Mouse (Mus musculus) neural tube, embryonic 11.5 days (tissue): ENCODE measurements at regions not wholly inside any gene's neighbourhood (a gene's known extent, or its start where the extent isn't known, plus 50 kb on each side); places are given as distances from the start of the nearest gene placed in this dataset. TPM values are rescaled to one million over a fixed set of nuclear protein-coding genes. Genes with fewer than 3 reads are reported as not detected.

Source experiments
- ATAC-seq: fragments of 200-750 bp; cut with Nextera tagmentation; 2 replicates; pipeline ENCODE4 v1.8.0; 2017; ENCODE audit warnings: moderate number of reproducible peaks, mild to moderate bottlenecking, moderate TSS enrichment, moderate library complexity; ENCODE audit not compliant: insufficient read depth, low FRiP score, low TSS enrichment
- DNase-seq: peaks from one replicate; pipeline ENCODE4 v3.0.0-alpha.2; 2015; ENCODE audit warnings: low spot score
- H3K27ac ChIP-seq: fragments of 300-500 bp; sonication (generic); 2 replicates; pipeline ENCODE4 v1.5.1; 2014; ENCODE audit warnings: low read depth, mild to moderate bottlenecking, low read length
- H3K27me3 ChIP-seq: fragments of 300-500 bp; sonication (generic); 2 replicates; pipeline ENCODE4 v1.6.1; 2014; ENCODE audit warnings: mild to moderate bottlenecking, low read length, mixed read lengths; ENCODE audit not compliant: control insufficient read depth, insufficient read depth
- H3K36me3 ChIP-seq: fragments of 300-500 bp; sonication (generic); 2 replicates; pipeline ENCODE4 v1.6.1; 2014; ENCODE audit warnings: mild to moderate bottlenecking, low read length, moderate library complexity, mixed read lengths; ENCODE audit not compliant: control insufficient read depth, insufficient read depth
- H3K4me1 ChIP-seq: fragments of 300-500 bp; sonication (generic); 2 replicates; pipeline ENCODE4 v1.6.1; 2014; ENCODE audit warnings: low read length, mixed read lengths; ENCODE audit not compliant: control insufficient read depth, insufficient read depth
- H3K4me2 ChIP-seq: fragments of 300-500 bp; sonication (generic); 2 replicates; pipeline ENCODE4 v1.6.1; 2014; ENCODE audit warnings: low read depth, mild to moderate bottlenecking, moderate library complexity
- H3K4me3 ChIP-seq: fragments of 300-500 bp; sonication (generic); 2 replicates; pipeline ENCODE4 v1.5.1; 2014; ENCODE audit warnings: low read depth, low read length
- H3K9ac ChIP-seq: fragments of 300-500 bp; sonication (generic); 2 replicates; pipeline ENCODE4 v1.6.1; 2014; ENCODE audit warnings: mild to moderate bottlenecking, low read length
- H3K9me3 ChIP-seq: fragments of 300-500 bp; sonication (generic); 2 replicates; pipeline ENCODE4 v1.6.1; 2016; ENCODE audit warnings: low read length; ENCODE audit not compliant: control insufficient read depth
- WGBS: fragments of 180-500 bp; shearing (Covaris S2); extraction: QIAGEN DNeasy Blood & Tissue Kit; methylation state at CpG from one replicate; pipeline ENCODE4 v1.1.7; 2014; 5-methylcytosine and 5-hydroxymethylcytosine counted together
- microRNA-seq: library from miRNA; unstranded; fragments of <30 nt; microRNA quantifications from one replicate; pipeline ENCODE4, GENCODE M21; 2016

DNA sequence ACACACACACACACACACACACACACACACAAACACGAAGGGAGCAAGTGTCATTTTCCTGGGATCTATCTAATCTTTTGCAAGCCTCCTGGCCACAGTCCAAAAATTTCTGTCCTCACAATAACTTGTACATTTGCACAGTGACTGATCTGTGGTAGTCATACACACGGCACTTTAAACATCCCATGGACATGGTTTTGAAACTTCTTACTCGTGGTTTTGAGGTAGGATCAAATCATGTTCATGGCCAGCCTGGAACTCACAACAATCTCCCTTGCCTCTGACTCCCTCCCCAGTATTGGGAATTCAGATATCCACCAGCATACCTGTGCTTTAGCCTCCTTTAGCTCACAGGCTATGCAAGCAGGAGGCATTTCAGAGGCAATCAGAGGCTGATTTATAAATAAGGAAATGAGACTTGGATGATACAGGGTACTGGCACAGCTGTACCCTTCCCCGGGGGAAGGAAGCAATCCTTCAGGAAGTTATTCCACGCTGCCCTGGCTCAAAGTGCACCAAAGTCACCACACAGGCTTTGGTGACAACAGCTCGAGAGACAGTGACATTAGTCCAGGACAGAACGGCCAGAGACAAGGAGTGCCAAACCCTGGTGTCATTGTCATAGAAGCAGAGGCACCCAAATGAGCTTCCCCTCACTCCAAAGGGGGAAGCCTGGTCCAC lies 52.1 kb upstream of the Klf3 start:
- Histone ChIP-seq H3K4me1 (no peaks in the 10 kb centered on the region), H3K9ac (no peak overlapping the region), H3K4me3 (no peak overlapping the region), H3K36me3 (no peaks in the 10 kb centered on the region), H3K27ac (no peak overlapping the region), H3K27me3 (no peaks in the 10 kb centered on the region), H3K4me2 (no peak overlapping the region), H3K9me3 (no peaks in the 10 kb centered on the region)
- ATAC-seq (no peak), DNase-seq (no peak)
- WGBS, result 76% methylated on average over 7 of the region's 7 CpGs

DNA sequence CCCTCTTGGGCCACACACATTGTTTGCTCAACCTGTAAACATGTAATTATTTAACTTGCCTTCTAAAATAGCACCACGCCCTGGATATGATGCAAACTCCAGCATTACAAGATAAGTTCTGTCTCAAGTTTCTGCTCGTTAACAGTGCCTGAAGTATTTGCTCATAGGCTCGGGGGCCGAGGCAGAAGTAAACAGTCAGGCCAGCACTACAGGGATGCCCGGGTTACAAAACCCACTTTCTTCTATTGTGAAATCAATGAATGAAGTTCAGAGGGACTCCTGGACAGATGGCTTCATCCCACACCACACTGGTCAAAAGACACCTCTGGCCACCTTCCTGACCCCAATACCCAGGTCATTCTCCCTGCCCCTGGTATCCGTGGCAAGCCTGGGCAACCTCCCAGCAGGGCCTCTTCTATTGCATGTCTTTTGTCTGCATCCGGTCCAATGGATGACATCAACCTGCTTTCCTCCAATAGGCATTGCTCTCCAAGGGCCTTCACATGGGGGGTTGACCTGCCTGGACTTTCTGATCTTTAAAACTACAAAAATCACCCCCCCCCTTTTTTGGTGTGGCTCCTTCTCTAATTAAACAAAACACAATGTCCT lies 49.9 kb upstream of the Klf3 start:
- Histone ChIP-seq H3K27ac (no peak overlapping the region), H3K4me2 (no peak overlapping the region)
- ATAC-seq, result no peak

More for the DNA sequence above, 49.9 kb upstream of the Klf3 start:
- Histone ChIP-seq H3K9me3 (no peaks in the 10 kb centered on the region), H3K36me3 (no peaks in the 10 kb centered on the region), H3K9ac (no peak overlapping the region), H3K27me3 (no peaks in the 10 kb centered on the region), H3K4me1 (no peaks in the 10 kb centered on the region), H3K4me3 (no peak overlapping the region)
- WGBS, result 79% methylated on average over 7 of the region's 7 CpGs
- no peak for DNase-seq

Small RNAs in the stretch of these regions (microRNA-seq; reads per million reads assigned to microRNA genes)
- gene Gm25306, result not detected
